ENCODE assay signal across 11 mouse cellular contexts in the genomic region with DNA sequence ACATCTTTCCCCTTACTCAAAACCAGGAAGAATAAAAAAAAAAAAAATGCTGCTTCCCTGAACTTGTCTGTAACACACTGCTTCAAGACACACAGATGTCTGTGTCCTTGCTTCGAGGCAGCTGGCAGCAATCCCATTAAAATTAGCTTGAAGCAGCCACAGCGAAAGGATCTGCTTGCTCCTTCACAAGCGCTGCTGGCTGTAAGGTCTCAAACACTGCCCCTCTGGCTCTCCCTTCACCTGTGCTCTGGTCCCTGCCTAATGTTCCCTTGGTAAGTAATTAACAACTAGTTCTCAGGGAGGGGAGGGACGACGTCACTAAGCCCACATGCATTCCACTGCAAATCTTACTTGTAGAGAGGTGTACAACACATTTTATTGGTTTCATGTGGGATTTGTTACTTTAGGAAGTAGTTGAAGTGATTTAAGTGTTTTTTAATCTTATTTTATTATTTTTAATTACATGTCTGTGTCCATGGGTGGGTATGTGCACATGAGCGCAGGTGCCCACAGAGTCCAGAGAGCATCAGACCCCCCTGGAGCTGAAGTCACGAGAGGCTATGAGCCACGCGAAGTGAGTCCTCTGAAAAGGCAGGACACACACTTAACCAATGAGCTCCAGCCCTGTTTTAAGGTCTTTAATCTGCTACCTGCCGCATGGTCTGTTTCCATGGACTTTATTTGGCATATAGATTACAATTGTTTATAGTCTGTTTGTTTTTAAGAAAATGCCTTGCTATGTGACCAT.
DNase-seq lines count a peak whose midpoint lies in the region; ATAC-seq and TF ChIP-seq lines count a peak whose summit lies in the region.
"Had no signal": no experiment of that assay in that cellular context is flagged by ENCODE, and none has a peak within 500 bp of the region (broad histone marks: within the 10 kb centered on the region; RNA-seq: fewer than 3 reads in every experiment).

No protein-coding gene starts in this region.

- H3K36me3 ChIP-seq in forebrain, embryonic 15.5 days = no peaks in the 10 kb centered on the region
- H3K36me3 ChIP-seq: heart, embryonic 13.5 days had no signal

- H3K4me2 ChIP-seq in forebrain, embryonic 15.5 days (replicated peaks) = 0 out of 2 replicates have a peak overlapping the region, but pooled peaks have one; percentile 6
- H3K4me2 ChIP-seq: heart, embryonic 13.5 days; liver, embryonic 11.5 days had no signal

- 0 out of 2 replicates have a peak overlapping the region, but pooled peaks have one; percentile 11 for H3K27ac ChIP-seq in forebrain, embryonic 15.5 days (replicated peaks)
- no peak overlapping the region for H3K27ac ChIP-seq in gastrocnemius, adult 2 months
- H3K27ac ChIP-seq: heart, embryonic 13.5 days had no signal

- DNase-seq in adrenal gland, adult 2 months = peak; percentile 16
- DNase-seq in adrenal gland, postnatal 25 days = no peak
- DNase-seq in left cerebral cortex, postnatal 14 days (ENCODE audit: low spot score in 2 of 2) = peak; percentile 33 to 39
- DNase-seq in left cerebral cortex, adult 9 months (ENCODE audit: low spot score in 2 of 2) = no peak
- DNase-seq in kidney, postnatal 14 days = peak; percentile 71
- no peak for DNase-seq in gastrocnemius, adult 2 months
- DNase-seq: cerebellum, adult 8-10 months had no signal

- no peak overlapping the region for H3K4me3 ChIP-seq in forebrain, embryonic 15.5 days
- no peak overlapping the region for H3K4me3 ChIP-seq in gastrocnemius, adult 2 months
- H3K4me3 ChIP-seq: heart, embryonic 13.5 days had no signal

- no peak overlapping the region; the same call in 1 of the 2 replicates for H3K9ac ChIP-seq in forebrain, embryonic 15.5 days (replicated peaks)
- H3K9ac ChIP-seq: heart, embryonic 13.5 days had no signal

- no peak for TF ChIP-seq CTCF in gastrocnemius, adult 2 months (IDR thresholded peaks at IDR 0.05)

- ATAC-seq in forebrain, embryonic 15.5 days (replicated peaks) = peak; percentile 70
- no peak for ATAC-seq in monocyte, adult 5-6 weeks (replicated peaks; ENCODE audit: insufficient number of reproducible peaks, low FRiP score, low TSS enrichment, poor library complexity, severe bottlenecking)

- WGBS in forebrain, embryonic 15.5 days = 60% methylated on average over 10 of the region's 10 CpGs

- no peaks in the 10 kb centered on the region for H3K27me3 ChIP-seq in forebrain, embryonic 15.5 days
- H3K27me3 ChIP-seq: heart, embryonic 13.5 days had no signal

- no peaks in the 10 kb centered on the region for H3K9me3 ChIP-seq in forebrain, embryonic 15.5 days
- H3K9me3 ChIP-seq: heart, embryonic 13.5 days had no signal

- intact Hi-C loops in left cerebral cortex, postnatal 14 days (cut with DNase I) = no loop called here
- intact Hi-C loops in gastrocnemius, adult 2 months (cut with DNase I) = no loop called here

- H3K4me1 ChIP-seq in forebrain, embryonic 15.5 days = peaks cover 10% of the 10 kb centered on the region
- H3K4me1 ChIP-seq: heart, embryonic 13.5 days had no signal

Comparison
In these comparisons a context has a peak if more than half of its experiments do, and no peak if none do; other contexts are left out.
1. DNase-seq: peak in adrenal gland, adult 2 months (single experiment), left cerebral cortex, postnatal 14 days (2 of 2) and kidney, postnatal 14 days (single experiment); none in adrenal gland, postnatal 25 days (single experiment), left cerebral cortex, adult 9 months (0 of 2) and gastrocnemius, adult 2 months (single experiment).